Mouse (Mus musculus): ENCODE data around the gene Tpcn1.

The Tpcn1 gene

GRCm38 (mm10) chr5:120558041-120558440, 30.4 kb downstream of the Tpcn1 start:
- DNase-seq (ENCODE audit: low read depth), result no peak

- no peak for DNase-seq (ENCODE audit: low read depth)
These were observed 32.6 kb downstream of the Tpcn1 start for GRCm38 (mm10) chr5:120555871-120556270.

- DNase-seq (ENCODE audit: low read depth), result no peak
These were observed 37.8 kb downstream of the Tpcn1 start for GRCm38 (mm10) chr5:120550673-120551072.

GRCm38 (mm10) chr5:120550137-120550536, 38.3 kb downstream of the Tpcn1 start:
- no peak for DNase-seq (ENCODE audit: low read depth)

- no peak for DNase-seq (ENCODE audit: low read depth)
These were observed 40.1 kb downstream of the Tpcn1 start for GRCm38 (mm10) chr5:120548236-120548850.

GRCm38 (mm10) chr5:120536632-120537031, 51.8 kb downstream of the Tpcn1 start:
- no peak for DNase-seq (ENCODE audit: low read depth)

GRCm38 (mm10) chr5:120536046-120536445, 52.4 kb downstream of the Tpcn1 start:
- DNase-seq (ENCODE audit: low read depth), result no peak

- no peak for DNase-seq (ENCODE audit: low read depth)
These were observed 53.8 kb downstream of the Tpcn1 start for GRCm38 (mm10) chr5:120534686-120535075.

- DNase-seq (ENCODE audit: low read depth), result no peak
These were observed 54.3 kb downstream of the Tpcn1 start for GRCm38 (mm10) chr5:120534071-120534685.

- no peak for DNase-seq (ENCODE audit: low read depth)
These were observed 56.8 kb downstream of the Tpcn1 start for GRCm38 (mm10) chr5:120531631-120532030.

- DNase-seq (ENCODE audit: low read depth), result no peak
These were observed 61.0 kb downstream of the Tpcn1 start for GRCm38 (mm10) chr5:120527296-120527964.

GRCm38 (mm10) chr5:120526311-120526710, 62.2 kb downstream of the Tpcn1 start:
- DNase-seq (ENCODE audit: low read depth), result no peak

GRCm38 (mm10) chr5:120525737-120526136, 62.7 kb downstream of the Tpcn1 start:
- no peak for DNase-seq (ENCODE audit: low read depth)

- DNase-seq (ENCODE audit: low read depth), result no peak
These were observed 63.7 kb downstream of the Tpcn1 start for GRCm38 (mm10) chr5:120524736-120525135.

- peak; percentile 69 for DNase-seq (ENCODE audit: low read depth)
These were observed 65.8 kb downstream of the Tpcn1 start for GRCm38 (mm10) chr5:120522649-120523048.

- DNase-seq (ENCODE audit: low read depth), result no peak
These were observed 70.9 kb downstream of the Tpcn1 start for GRCm38 (mm10) chr5:120517552-120517951.

GRCm38 (mm10) chr5:120516221-120516984, 72.1 kb downstream of the Tpcn1 start:
- DNase-seq (ENCODE audit: low read depth), result no peak

GRCm38 (mm10) chr5:120515451-120515850, 73.0 kb downstream of the Tpcn1 start:
- no peak for DNase-seq (ENCODE audit: low read depth)

GRCm38 (mm10) chr5:120514754-120515153, 73.7 kb downstream of the Tpcn1 start:
- no peak for DNase-seq (ENCODE audit: low read depth)

- DNase-seq (ENCODE audit: low read depth), result no peak
These were observed 74.3 kb downstream of the Tpcn1 start for GRCm38 (mm10) chr5:120514031-120514677.

- DNase-seq (ENCODE audit: low read depth), result no peak
These were observed 75.4 kb downstream of the Tpcn1 start for GRCm38 (mm10) chr5:120512911-120513555.
